Mouse (Mus musculus) brown adipose tissue, adult 24 weeks (tissue): ENCODE measurements around the gene Efhb. TPM values are rescaled to one million over a fixed set of nuclear protein-coding genes. Genes with fewer than 3 reads are reported as not detected.

Experiments
- H3K27ac ChIP-seq: fragments of 200-500 bp; replicated peaks from 2 replicates; pipeline ENCODE4 v1.5.1; 2012; ENCODE audit warnings: low read depth, mild to moderate bottlenecking, low read length
- H3K4me1 ChIP-seq: fragments of 200-500 bp; 2 replicates; pipeline ENCODE4 v1.6.1; 2012; ENCODE audit warnings: low read length, mixed read lengths; ENCODE audit not compliant: control insufficient read depth, insufficient read depth, insufficient read length
- H3K4me3 ChIP-seq: fragments of 200-500 bp; 2 replicates; pipeline ENCODE4 v1.5.1; 2012; ENCODE audit warnings: low read depth, mild to moderate bottlenecking, low read length, moderate library complexity; ENCODE audit not compliant: insufficient read depth
- polyA plus RNA-seq: library from polyadenylated mRNA; stranded (reverse); fragments of >200 nt; gene quantifications from 2 replicates; pipeline ENCODE4 v1.2.4, GENCODE M21; 2012; ENCODE audit not compliant: missing spikeins, insufficient read depth, insufficient read length

Gene Efhb
- polyA plus RNA-seq, 1 experiment: not detected

- no peaks in the 10 kb centered on the region for H3K4me1 ChIP-seq
- no peak overlapping the region for H3K4me3 ChIP-seq
- no peak overlapping the region for H3K27ac ChIP-seq
These were observed 60.3 kb downstream of the Efhb start for GRCm38 (mm10) chr17:53402689-53403306.

- no peak overlapping the region for H3K27ac ChIP-seq
- H3K4me1 ChIP-seq: no peaks in the 10 kb centered on the region
- H3K4me3 ChIP-seq: no peak overlapping the region
These were observed 69.9 kb downstream of the Efhb start for GRCm38 (mm10) chr17:53393201-53393600.

GRCm38 (mm10) chr17:53389507-53389906 is 73.6 kb downstream of the Efhb start:
- no peaks in the 10 kb centered on the region for H3K4me1 ChIP-seq
- no peak overlapping the region for H3K4me3 ChIP-seq
- no peak overlapping the region for H3K27ac ChIP-seq

- no peak overlapping the region for H3K27ac ChIP-seq
- no peaks in the 10 kb centered on the region for H3K4me1 ChIP-seq
- no peak overlapping the region for H3K4me3 ChIP-seq
These were observed 75.3 kb downstream of the Efhb start for GRCm38 (mm10) chr17:53387581-53388473.

GRCm38 (mm10) chr17:53386863-53387262 is 76.3 kb downstream of the Efhb start:
- no peak overlapping the region for H3K4me3 ChIP-seq
- no peaks in the 10 kb centered on the region for H3K4me1 ChIP-seq
- H3K27ac ChIP-seq: no peak overlapping the region

GRCm38 (mm10) chr17:53364111-53364510 is 99.0 kb downstream of the Efhb start:
- no peak overlapping the region for H3K27ac ChIP-seq
- no peaks in the 10 kb centered on the region for H3K4me1 ChIP-seq
- H3K4me3 ChIP-seq: no peak overlapping the region

Other genes with a start within 250 kb of the Efhb start
- gene Rab5a, start 15.9 kb upstream of the Efhb start, polyA plus RNA-seq: 58.7 and 61.9 TPM in 2 replicates
- 0.46 TPM in 1 of 2 replicates, not detected in the other for gene Pp2d1, start 76.1 kb upstream of the Efhb start, polyA plus RNA-seq
- gene Kat2b, start 103.5 kb upstream of the Efhb start, polyA plus RNA-seq: 33.2 and 52.3 TPM in 2 replicates
- not detected in 2 replicates for gene Sgo1, start 226.0 kb upstream of the Efhb start, polyA plus RNA-seq